In the genomic region with DNA sequence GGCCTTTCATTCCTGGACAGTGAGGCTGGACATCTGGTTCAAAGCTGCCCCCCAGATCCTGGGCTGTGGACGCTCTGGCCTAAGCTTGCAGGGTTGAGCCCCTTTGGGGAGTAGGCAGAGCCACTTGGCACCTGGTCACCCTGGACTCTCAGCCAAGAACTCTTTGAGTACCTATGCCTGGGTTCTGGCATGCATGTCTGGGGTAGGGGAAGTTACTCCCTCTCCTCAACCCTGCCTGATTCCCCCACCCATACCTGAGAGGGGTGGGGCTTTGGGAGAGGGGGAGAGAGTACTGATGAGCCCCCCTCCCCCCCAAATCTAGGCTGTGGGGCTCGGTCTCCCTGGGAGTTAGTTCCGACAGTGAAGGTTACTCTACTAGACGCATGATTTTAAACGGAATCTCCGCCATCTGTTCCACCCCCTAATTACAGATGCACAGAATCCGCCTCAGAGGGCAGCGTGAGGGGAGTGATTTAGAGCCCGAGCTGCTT, we compare ENCODE assay signal across 7 mouse cellular contexts. TPM values are rescaled to one million over a fixed set of nuclear protein-coding genes. Genes with fewer than 3 reads are reported as not detected.
A peak's percentile ranks its signal among the peaks of the same experiment; 100 is the strongest.
DNase-seq lines count a peak whose midpoint lies in the region; ATAC-seq and TF ChIP-seq lines count a peak whose summit lies in the region.

No protein-coding gene starts in this region.

- TF ChIP-seq POLR2A in ES-Bruce4 (IDR thresholded peaks at IDR 0.05; ENCODE audit: insufficient read depth, low read length): no peak

- peaks cover 96% of the 10 kb centered on the region for H3K4me1 ChIP-seq in E14TG2a.4 (replicated peaks; ENCODE audit: low read depth, low read length)
- H3K4me1 ChIP-seq in ES-Bruce4 (ENCODE audit: control insufficient read depth, insufficient read depth, low read length): peaks cover 22% of the 10 kb centered on the region
- H3K4me1 ChIP-seq in heart, embryonic 15.5 days (replicated peaks): peaks cover 96% of the 10 kb centered on the region
- peaks cover 98% of the 10 kb centered on the region for H3K4me1 ChIP-seq in limb, embryonic 12.5 days (replicated peaks)
- H3K4me1 ChIP-seq in stomach, postnatal 0 days (replicated peaks; ENCODE audit: control insufficient read depth, insufficient read depth): peaks cover 34% of the 10 kb centered on the region

- H3K4me3 ChIP-seq in E14TG2a.4 (replicated peaks; ENCODE audit: low read length) (peak overlapping the region; percentile 68), ES-Bruce4 (ENCODE audit: low read depth, low read length) (peak overlapping the region; percentile 0; the same call in 1 of the 2 replicates)
- H3K4me3 ChIP-seq in heart, embryonic 15.5 days: no peak overlapping the region
- H3K4me3 ChIP-seq in limb, embryonic 12.5 days (replicated peaks): 0 out of 2 replicates have a peak overlapping the region, but pooled peaks have one; percentile 7
- no peak overlapping the region for H3K4me3 ChIP-seq in stomach, postnatal 0 days (ENCODE audit: low read depth, low read length)

- peak overlapping the region; percentile 0; the same call in 1 of the 2 replicates for H3K4me2 ChIP-seq in heart, embryonic 15.5 days
- H3K4me2 ChIP-seq in limb, embryonic 12.5 days: peak overlapping the region; percentile 49
- H3K4me2 ChIP-seq in stomach, postnatal 0 days (replicated peaks; ENCODE audit: low read depth): 0 out of 2 replicates have a peak overlapping the region, but pooled peaks have one; percentile 14

- 0 out of 2 replicates have a peak overlapping the region, but pooled peaks have one; percentile 3 for H3K27ac ChIP-seq in ES-Bruce4 (ENCODE audit: insufficient read depth, low read length)
- peak overlapping the region; percentile 37; the same call in 1 of the 2 replicates for H3K27ac ChIP-seq in heart, embryonic 15.5 days
- H3K27ac ChIP-seq in limb, embryonic 12.5 days: peak overlapping the region; percentile 73
- peak overlapping the region; percentile 40; the same call in 1 of the 2 replicates for H3K27ac ChIP-seq in stomach, postnatal 0 days (replicated peaks)

- H3K36me3 ChIP-seq in E14TG2a.4 (ENCODE audit: insufficient read depth, low read length) (peaks cover 44% of the 10 kb centered on the region), ES-Bruce4 (ENCODE audit: control insufficient read depth, insufficient read depth, low read length, poor library complexity, severe bottlenecking) (no peaks in the 10 kb centered on the region)
- no peaks in the 10 kb centered on the region for H3K36me3 ChIP-seq in heart, embryonic 15.5 days
- H3K36me3 ChIP-seq in limb, embryonic 12.5 days: peaks cover 36% of the 10 kb centered on the region
- no peaks in the 10 kb centered on the region for H3K36me3 ChIP-seq in stomach, postnatal 0 days (ENCODE audit: control insufficient read depth, insufficient read depth, low read length)

- no peaks in the 10 kb centered on the region for H3K9me3 ChIP-seq in E14TG2a.4 (ENCODE audit: low read length)
- no peaks in the 10 kb centered on the region for H3K9me3 ChIP-seq in ES-Bruce4 (replicated peaks; ENCODE audit: control insufficient read depth, insufficient read depth, low read length, poor library complexity, severe bottlenecking)
- H3K9me3 ChIP-seq in heart, embryonic 15.5 days (replicated peaks): no peaks in the 10 kb centered on the region
- no peaks in the 10 kb centered on the region for H3K9me3 ChIP-seq in limb, embryonic 12.5 days
- H3K9me3 ChIP-seq in stomach, postnatal 0 days (ENCODE audit: control insufficient read depth, low read length): no peaks in the 10 kb centered on the region

- DNase-seq in stomach, postnatal 0 days (ENCODE audit: low spot score): no peak
- DNase-seq in adrenal gland, postnatal 36 days: no peak
- no peak for DNase-seq in ovary, postnatal 14 days (ENCODE audit: low spot score)

- TF ChIP-seq CTCF in E14TG2a.4 (conservative IDR thresholded peaks at IDR 0.05; ENCODE audit: low read length) (no peak), ES-Bruce4 (IDR thresholded peaks at IDR 0.05; ENCODE audit: low read depth, low read length) (no peak)
- no peak for TF ChIP-seq CTCF in stomach, postnatal 0 days (IDR thresholded peaks at IDR 0.05; ENCODE audit: low read depth)

- TF ChIP-seq EP300 in ES-Bruce4 (IDR thresholded peaks at IDR 0.05; ENCODE audit: insufficient read depth, low read depth, low read length): 0 out of 2 replicates have a peak, but pooled peaks have one; percentile 13
- no peak for TF ChIP-seq EP300 in stomach, postnatal 0 days (optimal IDR thresholded peaks at IDR 0.05)

- H3K27me3 ChIP-seq in E14TG2a.4 (ENCODE audit: insufficient read depth, low read length) (no peaks in the 10 kb centered on the region), ES-Bruce4 (ENCODE audit: control insufficient read depth, insufficient read depth, low read length, poor library complexity, severe bottlenecking) (no peaks in the 10 kb centered on the region)
- H3K27me3 ChIP-seq in heart, embryonic 15.5 days: no peaks in the 10 kb centered on the region
- H3K27me3 ChIP-seq in limb, embryonic 12.5 days: no peaks in the 10 kb centered on the region
- H3K27me3 ChIP-seq in stomach, postnatal 0 days (ENCODE audit: control insufficient read depth, insufficient read depth, low read length): no peaks in the 10 kb centered on the region

- ATAC-seq in heart, embryonic 15.5 days (replicated peaks; ENCODE audit: insufficient number of reproducible peaks, insufficient read depth, low FRiP score, low read depth): no peak
- ATAC-seq in limb, embryonic 12.5 days (ENCODE audit: insufficient number of reproducible peaks, insufficient read depth, low FRiP score, low TSS enrichment, low read depth): no peak
- ATAC-seq in stomach, postnatal 0 days (ENCODE audit: low FRiP score, low TSS enrichment): no peak

- 0 out of 2 replicates have a peak overlapping the region, but pooled peaks have one; percentile 12 for H3K9ac ChIP-seq in ES-Bruce4 (ENCODE audit: low read depth, poor library complexity, severe bottlenecking)
- H3K9ac ChIP-seq in heart, embryonic 15.5 days: no peak overlapping the region
- H3K9ac ChIP-seq in limb, embryonic 12.5 days (replicated peaks): peak overlapping the region; percentile 42; the same call in 1 of the 2 replicates
- H3K9ac ChIP-seq in stomach, postnatal 0 days (ENCODE audit: low read length): no peak overlapping the region

- 36% methylated on average over 9 of the region's 9 CpGs for WGBS in heart, embryonic 15.5 days
- WGBS in limb, embryonic 12.5 days: 9% methylated on average over 9 of the region's 9 CpGs
- 30% methylated on average over 9 of the region's 9 CpGs for WGBS in stomach, postnatal 0 days

RNA-seq across cellular contexts. Expression of a gene that starts 10.2 kb away (rescaled TPM):
- 88.2 and 102 TPM in 2 replicates for polyA plus RNA-seq in ES-Bruce4 (2011; ENCODE audit: insufficient read depth, insufficient read length, low read depth, missing spikeins)
- polyA plus RNA-seq in heart, embryonic 15.5 days (2015; fragmentation: Nextera tagmentation; extraction: Ambion mirVana): 6.3 and 8.5 TPM in 2 replicates
- polyA plus RNA-seq in limb, embryonic 12.5 days (2016; fragmentation: Nextera tagmentation; extraction: Ambion mirVana): 13.2 and 14.5 TPM in 2 replicates
- 2.8 and 3.2 TPM in 2 replicates for polyA plus RNA-seq in stomach, postnatal 0 days (2015; fragmentation: Nextera tagmentation; extraction: Ambion mirVana)
- 10 to 100 TPM; 63.7 to 74.1 TPM for total RNA-seq in adrenal gland, postnatal 36 days (2021)

RNA-seq across cellular contexts. Expression of a gene that starts 47.3 kb away (rescaled TPM):
- 0.70 and 1.9 TPM in 2 replicates for polyA plus RNA-seq in ES-Bruce4 (2011; ENCODE audit: insufficient read depth, insufficient read length, low read depth, missing spikeins)
- polyA plus RNA-seq in heart, embryonic 15.5 days (2015; fragmentation: Nextera tagmentation; extraction: Ambion mirVana): 0.42 and 1.0 TPM in 2 replicates
- 0.26 and 0.36 TPM in 2 replicates for polyA plus RNA-seq in limb, embryonic 12.5 days (2016; fragmentation: Nextera tagmentation; extraction: Ambion mirVana)
- polyA plus RNA-seq in stomach, postnatal 0 days (2015; fragmentation: Nextera tagmentation; extraction: Ambion mirVana): 0.15 and 0.18 TPM in 2 replicates
- total RNA-seq in adrenal gland, postnatal 36 days (2021): under 1 TPM; 0.30 to 0.40 TPM

Comparison
In these comparisons a context has a peak if more than half of its experiments do, and no peak if none do; other contexts are left out.
1. H3K4me3 ChIP-seq: peak in E14TG2a.4 (single experiment), ES-Bruce4 (single experiment) and limb, embryonic 12.5 days (single experiment); none in heart, embryonic 15.5 days (single experiment) and stomach, postnatal 0 days (single experiment).
2. H3K27ac ChIP-seq: peak in every context shown above with its lines; median percentile 73 in limb, embryonic 12.5 days; 40 in stomach, postnatal 0 days; 37 in heart, embryonic 15.5 days; 3 in ES-Bruce4.
3. H3K9ac ChIP-seq: peak in ES-Bruce4 (single experiment) and limb, embryonic 12.5 days (single experiment); none in heart, embryonic 15.5 days (single experiment) and stomach, postnatal 0 days (single experiment).
4. Peak in every context shown above with its lines, with median percentiles within 50 percentile points of each other: H3K4me2 ChIP-seq.